Mouse (Mus musculus) forebrain, embryonic 11.5 days (tissue): ENCODE data around the gene Slc35b4. TPM values are rescaled to one million over a fixed set of nuclear protein-coding genes. Genes with fewer than 3 reads are reported as not detected.

ENCODE experiments used
- ATAC-seq: fragments of 200-750 bp; cut with Nextera tagmentation; replicated peaks from 2 replicates; pipeline ENCODE4 v1.8.0; 2017; ENCODE audit warnings: moderate TSS enrichment; ENCODE audit not compliant: low FRiP score
- DNase-seq: peaks from one replicate; pipeline ENCODE4 v3.0.0-alpha.2; 2017; ENCODE audit warnings: low spot score
- H3K27ac ChIP-seq: fragments of 300-500 bp; sonication (generic); 2 replicates; pipeline ENCODE4 v1.5.1; 2014; ENCODE audit warnings: low read depth, low read length
- H3K27me3 ChIP-seq: fragments of 300-500 bp; sonication (generic); 2 replicates; pipeline ENCODE4 v1.6.1; 2014; ENCODE audit warnings: mild to moderate bottlenecking, low read length, mixed read lengths; ENCODE audit not compliant: control insufficient read depth, insufficient read depth
- H3K36me3 ChIP-seq: fragments of 300-500 bp; sonication (generic); 2 replicates; pipeline ENCODE4 v1.6.1; 2014; ENCODE audit warnings: mild to moderate bottlenecking, low read length, moderate library complexity, mixed read lengths; ENCODE audit not compliant: control insufficient read depth, insufficient read depth
- H3K4me1 ChIP-seq: fragments of 300-500 bp; sonication (generic); replicated peaks from 2 replicates; pipeline ENCODE4 v1.6.1; 2014; ENCODE audit warnings: low read length, mixed read lengths; ENCODE audit not compliant: control insufficient read depth, insufficient read depth
- H3K4me2 ChIP-seq: fragments of 300-500 bp; sonication (generic); 2 replicates; pipeline ENCODE4 v1.6.1; 2014; ENCODE audit warnings: low read depth, mild to moderate bottlenecking, low read length, moderate library complexity, mixed read lengths; ENCODE audit not compliant: severe bottlenecking
- H3K4me3 ChIP-seq: fragments of 300-500 bp; sonication (generic); 2 replicates; pipeline ENCODE4 v1.5.1; 2014; ENCODE audit warnings: low read depth, low read length
- H3K9ac ChIP-seq: fragments of 300-500 bp; sonication (generic); 2 replicates; pipeline ENCODE4 v1.6.1; 2014; ENCODE audit warnings: low read length
- H3K9me3 ChIP-seq: fragments of 300-500 bp; sonication (generic); 2 replicates; pipeline ENCODE4 v1.6.1; 2016; ENCODE audit warnings: low read length, mixed read lengths; ENCODE audit not compliant: control insufficient read depth
- WGBS: fragments of 180-500 bp; shearing (Covaris S2); extraction: QIAGEN DNeasy Blood & Tissue Kit; methylation state at CpG from one replicate; pipeline ENCODE4 v1.1.7; 2014; 5-methylcytosine and 5-hydroxymethylcytosine counted together
- polyA plus RNA-seq: library from polyadenylated mRNA; unstranded; fragments of >200 nt; fragmentation: Nextera tagmentation; extraction: Ambion mirVana; gene quantifications from 2 replicates; pipeline ENCODE4 v1.2.1, GENCODE M21; 2014

The Slc35b4 gene
- polyA plus RNA-seq, 1 experiment from 2014 or later: 49.6 TPM

GRCm38 (mm10) chr6:34176111-34176863, 624 bp downstream of the Slc35b4 start:
- H3K9me3 ChIP-seq: no peaks in the 10 kb centered on the region
- peak overlapping the region; percentile 78 for H3K4me3 ChIP-seq
- no peak for DNase-seq
- no peaks in the 10 kb centered on the region for H3K36me3 ChIP-seq
- H3K27ac ChIP-seq: peak overlapping the region; percentile 48; the same call in 1 of the 2 replicates
- peak; percentile 84 for ATAC-seq
- H3K9ac ChIP-seq: peak overlapping the region; percentile 89
- H3K4me2 ChIP-seq: peak overlapping the region; percentile 72
- H3K27me3 ChIP-seq: no peaks in the 10 kb centered on the region
- WGBS: 4% methylated on average over 29 of the region's 29 CpGs
- H3K4me1 ChIP-seq: no peaks in the 10 kb centered on the region; the same call in 1 of the 2 replicates

- H3K36me3 ChIP-seq: no peaks in the 10 kb centered on the region; the same call in 1 of the 2 replicates
- no peak overlapping the region for H3K4me2 ChIP-seq
- no peak for DNase-seq
- no peak overlapping the region for H3K9ac ChIP-seq
- 92% methylated on average over 8 of the region's 8 CpGs for WGBS
- no peak overlapping the region for H3K4me3 ChIP-seq
- no peaks in the 10 kb centered on the region for H3K9me3 ChIP-seq
- no peak for ATAC-seq
- H3K27ac ChIP-seq: no peak overlapping the region
- H3K4me1 ChIP-seq: no peaks in the 10 kb centered on the region; the same call in 1 of the 2 replicates
- H3K27me3 ChIP-seq: no peaks in the 10 kb centered on the region
Measured at GRCm38 (mm10) chr6:34174715-34175114, 2.2 kb downstream of the Slc35b4 start.

GRCm38 (mm10) chr6:34173251-34173650, 3.7 kb downstream of the Slc35b4 start:
- H3K9ac ChIP-seq: no peak overlapping the region
- no peaks in the 10 kb centered on the region; the same call in 1 of the 2 replicates for H3K36me3 ChIP-seq
- 87% methylated on average over 12 of the region's 12 CpGs for WGBS
- no peaks in the 10 kb centered on the region for H3K27me3 ChIP-seq
- no peak overlapping the region for H3K4me3 ChIP-seq
- ATAC-seq (no peak), DNase-seq (no peak)
- no peak overlapping the region for H3K27ac ChIP-seq
- no peaks in the 10 kb centered on the region; the same call in 1 of the 2 replicates for H3K4me1 ChIP-seq
- no peaks in the 10 kb centered on the region for H3K9me3 ChIP-seq
- no peak overlapping the region for H3K4me2 ChIP-seq

- Histone ChIP-seq H3K27ac (no peak overlapping the region), H3K4me1 (no peaks in the 10 kb centered on the region; the same call in 1 of the 2 replicates), H3K36me3 (no peaks in the 10 kb centered on the region; the same call in 1 of the 2 replicates), H3K4me2 (no peak overlapping the region), H3K9ac (no peak overlapping the region), H3K9me3 (no peaks in the 10 kb centered on the region), H3K27me3 (no peaks in the 10 kb centered on the region), H3K4me3 (no peak overlapping the region)
- DNase-seq (no peak), ATAC-seq (no peak)
- WGBS: 90% methylated on average over 12 of the region's 12 CpGs
Measured at GRCm38 (mm10) chr6:34171748-34172457, 5.0 kb downstream of the Slc35b4 start.

- DNase-seq (no peak), ATAC-seq (no peak)
- Histone ChIP-seq H3K4me2 (no peak overlapping the region), H3K4me1 (no peaks in the 10 kb centered on the region; the same call in 1 of the 2 replicates), H3K36me3 (no peaks in the 10 kb centered on the region; the same call in none of the 2 replicates), H3K9me3 (no peaks in the 10 kb centered on the region), H3K27me3 (no peaks in the 10 kb centered on the region), H3K9ac (no peak overlapping the region), H3K4me3 (no peak overlapping the region), H3K27ac (no peak overlapping the region)
- 89% methylated on average over 7 of the region's 7 CpGs for WGBS
Measured at GRCm38 (mm10) chr6:34170844-34171494, 5.9 kb downstream of the Slc35b4 start.

- Histone ChIP-seq H3K9ac (no peak overlapping the region), H3K4me2 (no peak overlapping the region), H3K4me1 (no peaks in the 10 kb centered on the region), H3K36me3 (no peaks in the 10 kb centered on the region; the same call in none of the 2 replicates), H3K9me3 (no peaks in the 10 kb centered on the region), H3K27me3 (no peaks in the 10 kb centered on the region), H3K4me3 (no peak overlapping the region), H3K27ac (no peak overlapping the region)
- DNase-seq: no peak
- WGBS: 88% methylated on average over 3 of the region's 3 CpGs
- ATAC-seq: no peak
Measured at GRCm38 (mm10) chr6:34168834-34169233, 8.1 kb downstream of the Slc35b4 start.

GRCm38 (mm10) chr6:34163014-34163413, 13.9 kb downstream of the Slc35b4 start:
- no peak for DNase-seq
- no peaks in the 10 kb centered on the region for H3K4me1 ChIP-seq
- WGBS: 94% methylated on average over 9 of the region's 9 CpGs
- H3K9me3 ChIP-seq: no peaks in the 10 kb centered on the region
- no peak overlapping the region for H3K27ac ChIP-seq
- H3K36me3 ChIP-seq: no peaks in the 10 kb centered on the region; the same call in none of the 2 replicates
- H3K27me3 ChIP-seq: no peaks in the 10 kb centered on the region
- H3K4me2 ChIP-seq: no peak overlapping the region
- no peak for ATAC-seq
- H3K9ac ChIP-seq: no peak overlapping the region
- H3K4me3 ChIP-seq: no peak overlapping the region

GRCm38 (mm10) chr6:34162607-34163006, 14.3 kb downstream of the Slc35b4 start:
- Histone ChIP-seq H3K36me3 (no peaks in the 10 kb centered on the region; the same call in none of the 2 replicates), H3K9ac (no peak overlapping the region), H3K27ac (no peak overlapping the region), H3K4me3 (no peak overlapping the region), H3K4me2 (no peak overlapping the region), H3K9me3 (no peaks in the 10 kb centered on the region), H3K27me3 (no peaks in the 10 kb centered on the region), H3K4me1 (no peaks in the 10 kb centered on the region)
- ATAC-seq (no peak), DNase-seq (no peak)
- 74% methylated on average over 2 of the region's 2 CpGs for WGBS
